Mouse (Mus musculus) urinary bladder, postnatal 4 days (tissue): ENCODE data around the gene Gm37419.

ENCODE experiments used
- DNase-seq, 2 experiments: peaks; one replicate each; pipeline ENCODE4 v3.0.0; 2021 to 2022; ENCODE audit warnings: low spot score in 2 of 2

Gm37419 gene

DNA sequence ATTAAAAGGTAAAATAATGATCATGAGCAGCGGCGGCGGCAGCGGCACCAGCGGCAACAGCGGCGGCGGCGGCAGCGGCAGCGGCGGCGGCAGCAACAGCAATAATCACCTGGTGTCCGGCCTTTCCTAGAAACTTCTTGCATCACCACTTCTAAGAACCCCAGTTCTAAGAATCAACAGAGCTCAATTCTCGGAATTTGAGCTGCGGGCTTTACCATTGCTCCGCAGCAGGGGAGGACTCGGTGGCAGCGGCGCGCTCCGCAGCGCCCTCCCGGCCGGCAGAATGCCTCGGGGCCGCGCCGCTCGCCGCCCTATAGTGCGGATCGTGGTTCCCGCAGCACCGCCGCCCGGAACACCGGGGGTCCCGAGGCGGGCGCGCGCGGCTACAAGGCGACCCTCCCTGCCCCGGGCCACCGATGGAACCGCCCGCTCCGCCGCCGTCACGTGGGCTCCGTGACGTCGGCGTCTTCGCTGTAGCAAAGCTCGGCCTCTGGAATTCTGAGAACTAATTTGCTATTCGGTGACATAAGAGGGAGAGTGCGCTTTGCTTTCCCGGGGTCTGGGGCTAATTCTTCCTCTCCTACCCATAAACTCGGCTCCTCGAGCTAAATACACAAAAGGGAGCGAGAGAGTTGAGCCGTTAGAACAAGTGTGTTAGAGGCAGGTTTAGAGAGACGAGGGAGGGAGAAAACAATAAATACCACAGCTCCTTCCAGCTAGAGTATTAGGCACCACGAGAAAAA lies at the start of gene Gm37419, which contains the start of gene Bcl6:
Gene Gm37419 (plus strand): TSS at position 17 of the 743 bp plus-strand sequence.
Gene Bcl6 (minus strand): TSS at position 387 of the 743 bp plus-strand sequence.
- DNase-seq = peak; percentile 82 to 85

DNA sequence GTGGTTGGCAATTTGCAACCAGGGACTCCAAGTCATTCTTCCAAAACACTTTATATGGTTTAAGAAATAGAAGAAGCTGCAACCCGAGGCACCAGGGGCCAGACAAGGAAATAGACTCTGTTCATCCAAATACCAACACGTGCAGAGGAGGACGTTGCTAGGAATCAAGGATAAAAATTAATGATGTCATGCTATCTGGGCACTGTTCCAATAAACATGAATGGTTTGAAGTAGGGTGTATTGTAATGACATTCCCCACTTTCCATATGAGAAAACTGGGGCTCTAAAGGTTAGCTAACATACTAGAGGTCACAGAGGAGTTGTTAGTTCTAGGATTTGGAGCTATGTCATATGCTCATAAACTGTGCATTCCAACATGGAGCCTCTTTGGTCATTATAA lies 43.5 kb upstream of the Gm37419 start:
- DNase-seq = no peak

DNA sequence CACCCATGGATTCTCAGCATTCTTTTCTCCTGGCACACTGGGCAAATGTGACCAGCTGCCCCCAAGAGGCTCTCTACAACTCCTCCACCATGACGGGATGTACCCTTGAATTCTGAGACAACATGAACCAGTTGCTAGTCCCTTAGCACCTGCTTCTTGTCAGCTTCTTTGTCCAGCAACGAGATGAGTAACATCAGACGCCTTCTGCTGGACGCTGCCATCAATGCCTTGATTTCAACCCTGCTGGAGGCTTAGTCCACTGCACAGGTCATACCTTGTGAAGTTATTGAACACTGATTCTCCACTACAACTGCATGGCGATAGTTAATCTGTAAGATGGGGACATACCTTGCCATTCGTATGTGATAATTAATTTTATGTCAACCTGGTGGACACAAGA lies 40.6 kb upstream of the Gm37419 start:
- no peak for DNase-seq

DNA sequence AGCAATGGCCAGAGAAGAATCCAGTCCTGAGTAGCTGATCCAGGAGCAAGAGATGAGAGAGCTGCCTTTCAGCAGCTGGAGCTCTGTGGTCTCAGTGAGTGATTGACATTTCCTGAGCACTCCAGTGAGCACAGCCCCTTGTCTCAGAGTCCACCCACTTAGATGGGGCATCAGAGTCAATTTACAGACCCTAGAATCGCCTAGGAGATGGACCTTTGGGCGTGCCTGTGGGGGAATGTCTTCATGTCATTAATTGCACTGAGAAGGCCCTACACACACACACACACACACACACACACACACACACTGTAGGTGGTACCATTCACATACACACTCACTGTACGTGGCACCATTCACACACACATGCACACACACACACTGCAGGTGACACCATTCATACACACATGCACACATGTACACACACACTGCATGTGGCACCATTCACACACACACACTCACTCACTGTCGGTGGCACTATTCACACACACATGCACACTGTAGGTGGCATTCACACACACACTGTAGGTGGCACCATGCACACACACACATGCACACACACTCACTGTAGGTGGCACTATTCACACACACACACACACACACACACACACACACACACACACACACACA lies 36.1 kb upstream of the Gm37419 start:
- DNase-seq = no peak

DNA sequence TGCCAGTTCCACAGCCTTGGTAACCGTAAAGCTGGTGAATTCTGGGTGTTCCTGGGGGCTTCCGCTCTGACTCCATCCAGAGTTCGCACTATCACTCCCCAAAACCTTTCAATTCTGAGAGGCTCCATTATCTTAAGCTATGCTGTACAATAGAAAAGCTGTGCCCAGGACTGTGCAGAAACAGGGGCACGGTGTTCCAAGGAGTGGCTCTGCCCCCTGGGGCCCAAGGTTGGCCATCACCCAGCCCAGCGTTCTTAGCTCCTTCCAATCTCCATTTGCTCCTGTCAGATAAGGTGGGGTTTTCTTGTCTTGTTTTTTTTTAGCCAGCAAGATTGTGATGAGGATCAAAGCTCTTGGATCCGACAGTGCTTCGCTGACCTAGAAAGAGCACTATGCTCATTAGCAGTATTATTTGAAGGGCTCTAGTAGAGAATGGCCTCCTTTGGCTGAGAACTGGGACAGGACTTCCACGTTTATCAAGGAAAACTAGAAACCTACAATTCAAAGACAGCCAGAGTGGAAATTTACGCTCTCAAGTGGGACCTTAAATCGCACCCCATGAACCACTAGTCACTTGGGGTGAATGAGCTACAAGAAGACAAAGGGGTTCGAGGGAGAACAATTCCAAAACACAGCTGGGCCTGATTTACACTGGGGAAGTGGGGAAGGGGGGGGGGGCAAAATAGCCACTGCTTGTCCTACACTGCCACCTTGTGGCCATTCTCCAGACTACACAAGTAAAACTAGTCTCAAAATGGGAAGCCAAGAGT lies 34.9 kb upstream of the Gm37419 start:
- DNase-seq = no peak

DNA sequence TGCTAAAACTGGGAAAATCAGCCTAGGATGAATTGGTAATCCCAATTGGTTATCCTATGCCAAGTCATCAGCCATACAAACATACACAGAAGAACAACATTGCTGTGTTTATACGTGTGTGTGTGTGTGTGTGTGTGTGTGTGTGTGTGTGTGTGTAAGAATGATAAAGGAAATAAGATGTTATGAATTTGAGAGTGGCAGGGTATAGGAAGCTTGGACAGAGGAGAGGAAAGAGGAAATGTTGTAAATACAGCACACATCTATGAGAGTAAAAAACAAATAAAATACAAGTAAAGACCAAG lies 34.4 kb upstream of the Gm37419 start:
- DNase-seq = no peak

DNA sequence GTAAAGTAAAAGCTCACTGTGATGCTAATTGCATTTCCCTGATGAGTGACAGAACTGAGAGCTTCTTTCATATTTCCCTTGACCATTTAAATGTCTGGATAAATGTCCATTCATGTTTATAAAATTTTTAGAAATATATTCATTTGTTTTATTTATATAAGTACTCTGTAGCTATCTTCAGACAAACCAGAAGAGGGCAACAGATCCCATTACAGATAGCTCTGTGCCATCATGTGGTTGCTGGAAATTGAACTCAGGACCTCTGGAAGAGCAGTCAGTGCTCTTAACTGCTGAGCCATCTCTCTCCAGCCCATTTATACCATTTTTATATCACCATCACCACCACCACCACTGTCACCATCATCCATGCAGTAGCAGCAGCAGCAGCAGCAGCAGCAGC lies 29.3 kb upstream of the Gm37419 start:
- DNase-seq = no peak

DNA sequence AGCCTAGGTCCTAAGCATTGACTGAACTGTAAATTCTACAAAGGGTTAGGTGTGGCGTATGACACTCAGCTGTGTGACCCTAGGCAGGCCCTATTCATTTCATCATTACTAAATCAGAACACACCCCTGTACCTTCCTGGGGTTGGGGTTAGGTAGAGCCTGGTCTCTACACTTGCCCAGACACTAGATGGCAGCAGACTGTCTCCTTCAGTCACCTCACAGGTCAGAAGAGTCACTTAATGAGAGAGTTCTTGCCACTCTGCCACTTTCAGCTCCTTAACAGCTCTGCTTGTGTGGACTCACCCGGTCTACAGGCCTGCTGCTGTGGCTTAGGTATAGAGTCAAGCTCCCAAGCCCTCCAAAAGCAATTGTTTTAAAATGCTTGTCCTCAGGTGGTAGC lies 25.9 kb upstream of the Gm37419 start:
- DNase-seq = no peak

DNA sequence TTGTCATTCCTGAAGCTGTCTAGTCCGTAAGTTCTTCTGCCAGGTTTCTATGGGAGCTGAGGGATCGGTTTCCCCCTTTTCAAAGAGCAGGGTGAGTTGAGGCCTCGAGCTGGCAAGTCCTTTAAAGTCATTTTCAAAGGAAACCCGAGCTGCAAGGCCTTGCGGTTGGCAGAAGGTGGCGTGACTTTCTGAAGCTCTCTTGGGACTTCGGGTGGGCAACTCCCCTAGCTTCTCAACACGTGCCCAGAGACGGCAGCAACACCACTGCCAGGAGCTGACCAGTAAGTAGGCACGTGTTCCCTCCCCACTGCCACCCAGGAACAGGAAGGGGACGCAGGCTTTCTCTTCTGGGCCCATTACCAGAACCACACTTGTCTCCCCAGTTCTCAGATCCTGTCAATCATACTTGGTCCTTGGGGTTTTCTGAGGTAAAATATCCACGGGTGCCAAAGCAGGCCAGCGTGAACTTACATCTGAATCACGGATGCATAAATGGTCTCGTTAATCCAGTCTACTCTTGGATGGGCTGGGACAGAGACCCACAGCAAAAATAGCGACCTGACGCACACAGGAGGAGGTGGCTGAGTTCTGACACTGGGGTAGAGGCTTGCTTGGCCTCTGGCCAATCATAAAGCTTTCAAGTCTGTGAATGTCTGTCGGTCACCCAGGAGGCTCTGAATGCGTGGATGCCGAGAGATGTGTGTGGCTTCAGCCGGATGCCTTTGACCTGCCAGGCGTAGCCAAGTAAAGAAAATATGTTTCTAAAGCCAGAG lies 24.2 kb upstream of the Gm37419 start:
- no peak for DNase-seq

DNA sequence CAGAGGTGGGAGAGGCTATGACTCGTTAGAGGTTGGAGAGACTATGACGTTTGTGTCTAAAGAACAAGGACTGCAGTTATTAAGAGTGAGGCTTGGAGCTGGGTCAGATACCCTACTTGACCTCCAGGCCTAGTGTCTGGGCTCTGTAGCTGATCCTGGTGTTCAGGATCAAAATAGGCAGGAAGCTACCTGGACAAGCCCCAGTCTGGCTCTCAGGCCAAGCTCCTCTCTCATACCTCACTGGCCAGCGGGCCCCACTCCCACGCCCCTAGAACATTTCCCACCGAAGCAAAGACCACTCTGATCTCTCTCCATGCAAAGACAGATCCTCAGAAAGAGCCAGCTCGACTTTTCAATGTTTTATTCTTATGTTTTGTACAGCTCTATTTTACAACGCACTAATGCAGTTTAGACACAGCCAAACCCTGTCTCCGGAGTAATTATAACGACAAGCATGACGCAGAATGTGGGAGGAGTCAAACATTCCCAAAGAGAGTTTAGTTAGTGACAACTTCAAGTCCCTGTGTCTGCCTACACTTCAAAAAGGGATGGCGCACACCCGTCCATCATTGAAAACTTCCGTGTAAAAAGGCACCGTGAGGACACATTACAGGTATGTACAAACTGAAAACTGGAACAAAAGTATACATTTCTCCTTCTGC lies 23.4 kb upstream of the Gm37419 start:
- no peak for DNase-seq

DNA sequence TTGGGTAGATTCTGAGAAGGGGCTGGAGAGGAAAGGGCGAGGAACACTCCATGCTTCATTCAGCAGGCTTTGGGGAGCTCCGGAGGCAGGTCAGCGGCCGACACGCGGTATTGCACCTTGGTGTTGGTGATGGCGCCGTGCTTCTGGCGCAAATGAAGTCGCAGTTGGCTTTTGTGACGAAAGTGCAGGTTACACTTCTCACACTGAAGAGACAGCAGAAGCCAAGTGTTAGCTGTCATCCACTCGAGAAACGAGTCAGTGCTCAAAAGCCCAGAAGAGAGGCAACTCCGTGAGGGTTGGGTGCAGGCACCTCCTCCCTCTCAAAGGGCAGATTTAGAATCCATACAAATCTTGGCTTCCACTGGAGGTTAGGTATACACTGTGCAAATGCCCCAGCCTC lies 22.2 kb upstream of the Gm37419 start:
- DNase-seq = no peak

DNA sequence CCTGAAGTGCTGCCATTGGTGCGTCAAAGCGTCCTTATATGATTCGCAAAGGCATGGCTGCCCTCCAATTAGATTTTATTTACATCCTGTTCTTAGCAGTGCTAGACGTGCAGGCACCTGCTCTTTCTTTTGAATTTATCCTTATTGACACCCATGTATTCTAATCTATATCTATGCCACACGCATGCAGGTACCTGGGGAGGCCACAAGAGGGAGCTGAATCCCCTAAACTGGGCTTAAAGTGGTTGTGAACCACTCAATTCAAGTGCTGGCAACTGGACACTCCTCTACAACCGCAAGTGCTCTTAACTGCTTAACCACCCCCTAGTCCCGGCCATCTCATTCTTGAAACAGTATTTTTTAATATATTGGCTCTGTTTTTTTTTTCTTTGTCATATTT lies 21.0 kb upstream of the Gm37419 start:
- DNase-seq = no peak

DNA sequence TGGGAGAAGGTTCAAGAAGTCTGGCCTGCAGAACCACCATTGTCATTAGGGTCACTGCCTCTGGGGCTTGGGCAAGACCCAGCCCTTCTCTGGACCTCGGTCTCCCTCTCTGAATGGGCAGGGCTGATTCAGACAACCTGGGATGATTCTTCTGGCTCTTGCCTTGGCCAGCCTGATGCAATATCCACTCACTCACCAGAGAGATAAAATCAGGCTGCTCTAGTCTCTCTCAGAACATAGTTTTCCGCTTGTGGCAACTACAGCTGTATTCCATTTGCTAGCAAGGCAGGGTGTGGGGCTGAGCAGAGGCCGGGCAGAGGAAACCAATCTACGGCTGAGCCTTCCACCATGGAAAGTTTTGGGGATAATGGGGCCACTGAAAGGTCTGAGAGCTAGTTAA lies 19.4 kb upstream of the Gm37419 start:
- DNase-seq = no peak

DNA sequence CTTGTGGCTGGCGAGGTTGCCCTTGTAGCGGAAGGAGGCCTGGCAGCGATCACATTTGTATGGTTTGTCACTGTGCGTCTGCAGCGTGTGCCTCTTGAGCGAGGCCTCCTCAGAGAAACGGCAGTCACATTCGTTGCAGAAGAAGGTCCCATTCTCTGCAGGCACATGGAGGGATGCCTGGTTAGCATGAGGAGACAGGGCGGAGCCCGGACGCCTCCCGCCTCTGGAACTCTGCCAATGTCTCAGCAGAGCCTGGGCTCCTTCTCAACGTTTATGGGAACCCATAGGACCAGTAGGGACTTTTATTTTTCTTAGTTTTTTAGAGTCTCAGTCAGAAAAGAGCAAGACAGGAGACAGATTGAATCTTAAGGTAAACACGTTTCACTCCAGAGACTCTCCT lies 18.4 kb upstream of the Gm37419 start:
- DNase-seq = no peak

DNA sequence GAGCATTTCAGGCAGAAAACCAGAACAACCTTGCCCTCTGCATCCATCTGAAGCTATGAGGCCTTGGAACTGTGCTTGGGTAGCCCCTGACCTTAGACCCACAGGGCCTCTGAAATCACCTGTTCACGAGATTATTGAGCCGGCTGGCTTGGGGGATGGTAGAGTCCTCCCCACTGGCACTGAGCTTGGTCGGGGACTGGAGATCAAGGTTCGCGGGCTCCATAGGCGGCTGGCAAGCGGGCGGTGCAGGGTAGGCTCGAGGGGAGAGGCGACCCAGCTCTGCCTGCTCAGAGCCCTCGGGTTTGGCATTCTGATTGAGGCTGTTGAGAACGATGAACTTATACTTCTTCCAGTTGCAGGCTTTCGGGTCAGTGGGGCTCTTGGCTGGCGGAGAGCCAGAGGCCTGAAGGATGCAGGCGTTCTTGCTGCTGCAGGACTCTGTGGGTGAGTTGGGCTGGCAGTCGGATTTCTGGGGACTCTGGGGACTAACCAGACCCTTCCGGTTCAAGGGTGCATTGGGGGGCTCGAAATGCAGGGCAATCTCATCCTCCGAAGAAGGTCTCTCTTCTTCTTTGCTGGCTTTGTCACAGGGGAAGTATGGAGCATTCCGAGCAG lies 16.0 kb upstream of the Gm37419 start:
- DNase-seq = no peak

DNA sequence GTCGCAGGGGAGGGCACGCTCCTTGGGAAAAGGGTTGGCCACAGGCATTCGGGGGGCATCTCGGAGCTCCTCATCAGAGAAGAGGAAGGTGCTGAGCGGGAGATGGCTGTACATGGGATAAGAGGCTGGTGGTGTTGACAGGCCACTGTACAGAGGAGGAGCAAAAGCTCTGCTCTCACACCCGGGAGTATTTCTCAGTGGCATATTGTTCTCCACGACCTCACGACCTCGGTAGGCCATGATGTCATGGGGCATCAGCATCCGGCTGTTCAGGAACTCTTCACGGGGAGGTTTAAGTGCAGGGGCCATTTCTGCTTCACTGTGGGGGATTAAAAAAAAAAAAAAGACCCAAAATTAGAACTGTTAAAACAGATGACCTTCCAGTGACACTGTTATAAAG lies 15.4 kb upstream of the Gm37419 start:
- DNase-seq = no peak

DNA sequence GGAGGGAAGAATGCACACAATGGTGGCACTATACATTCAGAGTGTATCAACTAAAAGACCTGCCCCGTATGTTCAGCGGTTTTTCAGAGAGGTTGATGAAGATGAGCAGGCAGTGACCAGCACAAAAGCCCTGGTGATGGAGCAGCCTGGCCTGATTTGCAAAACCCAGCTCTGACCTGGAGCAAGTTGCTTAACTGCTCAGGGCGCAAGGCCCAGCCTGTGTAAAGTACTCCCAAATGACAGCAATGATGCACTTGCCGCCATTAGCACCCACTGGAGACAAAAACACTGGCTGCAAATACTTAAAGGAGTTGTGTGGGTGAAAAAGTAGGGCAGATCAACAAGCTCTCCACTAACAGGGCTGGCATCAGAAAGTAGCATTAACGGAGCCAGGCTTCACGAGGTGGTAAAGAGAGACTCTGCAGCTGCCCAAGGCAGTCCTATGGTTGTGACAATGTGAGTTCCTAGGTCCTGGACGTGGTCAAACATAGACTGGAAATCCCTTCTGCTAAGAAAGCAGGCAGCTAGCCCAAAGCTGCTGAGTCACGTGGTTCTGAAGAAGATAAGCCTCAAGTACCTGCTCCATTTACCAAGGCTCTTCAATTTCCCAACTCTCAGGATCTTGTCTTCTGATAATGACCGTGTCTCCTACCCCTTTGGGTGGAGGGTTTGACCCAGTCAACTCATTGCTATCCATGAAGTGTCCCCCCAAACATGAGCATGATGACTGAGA lies 14.5 kb upstream of the Gm37419 start:
- DNase-seq = no peak

DNA sequence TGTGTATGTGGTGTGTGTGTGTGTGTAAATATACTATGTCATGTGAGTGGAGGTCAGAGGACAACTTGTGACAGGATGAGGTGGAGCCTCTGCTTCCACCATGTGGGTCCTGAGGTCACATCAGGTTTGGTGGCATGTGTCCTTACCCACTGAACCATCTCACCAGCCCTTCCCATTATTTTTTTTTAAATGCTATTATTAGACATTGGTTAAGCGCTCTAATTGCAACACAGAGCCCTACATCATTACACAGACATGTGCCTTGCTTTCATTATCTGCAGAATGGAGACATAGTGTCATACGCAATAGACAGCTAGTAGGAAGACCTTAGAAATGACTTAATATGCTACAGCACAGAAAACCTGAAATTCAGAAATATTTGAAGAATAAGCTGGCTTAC lies 12.1 kb upstream of the Gm37419 start:
- DNase-seq = no peak

DNA sequence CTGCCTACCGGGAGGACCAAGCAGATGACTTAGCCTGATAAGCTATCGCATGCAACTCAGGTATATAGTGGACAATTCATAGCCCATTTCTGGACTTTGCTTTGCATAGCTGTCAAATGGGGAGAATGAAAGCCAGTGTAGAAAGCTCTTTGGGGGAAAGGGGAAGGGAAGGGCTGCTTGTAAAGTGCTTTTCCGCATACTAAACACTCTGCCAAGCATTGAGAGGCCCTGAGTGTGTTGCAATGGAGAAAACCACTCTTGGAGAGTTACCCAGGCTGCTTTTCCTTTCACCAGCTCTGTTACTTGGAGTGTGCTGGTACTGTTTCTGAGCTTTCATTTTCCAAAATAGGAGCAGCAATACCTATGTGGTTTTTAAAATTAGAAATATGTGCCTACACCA lies 10.6 kb upstream of the Gm37419 start:
- no peak for DNase-seq

DNA sequence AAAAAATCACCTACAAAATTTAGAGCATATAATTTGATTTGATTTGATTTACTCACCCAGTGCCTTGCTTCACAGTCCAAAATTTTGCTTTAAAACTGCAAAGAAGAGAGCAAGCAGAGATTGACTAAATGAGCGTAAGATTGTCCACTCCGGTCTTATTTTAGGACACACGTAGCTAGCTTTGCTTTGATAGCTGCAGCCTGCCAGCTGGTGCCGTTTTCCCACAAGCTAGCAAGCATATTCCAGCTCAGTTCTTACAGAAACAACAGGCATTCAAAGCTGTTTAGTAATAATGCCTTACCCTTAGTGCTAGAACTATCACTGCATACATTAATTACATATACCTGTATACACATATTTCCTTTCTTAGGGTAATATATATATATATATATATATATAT lies 9.8 kb upstream of the Gm37419 start:
- no peak for DNase-seq

DNA sequence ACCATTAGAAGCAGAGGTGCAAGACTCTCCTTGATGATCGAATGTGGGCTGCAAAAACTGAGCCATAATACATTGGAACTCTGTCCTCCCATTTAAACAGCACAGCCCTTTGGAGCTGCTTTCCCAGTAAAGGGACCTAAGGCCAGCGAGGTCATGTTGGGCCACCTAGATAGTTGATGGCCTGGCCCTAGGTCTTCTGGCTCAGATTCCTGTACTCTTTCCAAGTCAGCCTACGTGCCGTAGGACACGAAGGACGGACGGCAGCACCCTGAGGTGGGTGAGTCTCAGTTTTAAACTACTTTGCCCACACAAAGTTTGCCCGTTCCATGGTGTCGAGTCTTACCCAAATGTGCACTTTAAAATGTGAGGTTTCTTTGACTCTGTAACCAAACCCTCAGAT lies 8.8 kb upstream of the Gm37419 start:
- DNase-seq = no peak
